Mouse (Mus musculus) testis, adult 2 months (tissue): ENCODE measurements around the gene Plekha7.

ENCODE experiments used
- CTCF ChIP-seq: fragments of 200-500 bp; IDR thresholded peaks from 2 replicates; pipeline ENCODE4 v1.5.1; 2012; ENCODE audit warnings: low read depth, mild to moderate bottlenecking, inconsistent platforms, low read length, moderate library complexity; ENCODE audit not compliant: control insufficient read depth, insufficient read depth, insufficient replicate concordance
- POLR2A ChIP-seq: fragments of 200-500 bp; IDR thresholded peaks from 2 replicates; pipeline ENCODE4 v1.6.1; 2012; ENCODE audit warnings: low read depth, mild to moderate bottlenecking, inconsistent platforms, low read length, moderate library complexity; ENCODE audit not compliant: control insufficient read depth

GRCm38 (mm10) chr7:116205451-116205850, 102.7 kb downstream of the Plekha7 start:
- no peak for TF ChIP-seq POLR2A
- no peak for TF ChIP-seq CTCF
